Mouse (Mus musculus): ENCODE measurements around the gene Xrcc3. TPM values are rescaled to one million over a fixed set of nuclear protein-coding genes. Genes with fewer than 3 reads are reported as not detected.
A peak's percentile ranks its signal among the peaks of the same experiment; 100 is the strongest.

The Xrcc3 gene
- total RNA-seq, 2 experiments from 2014 or later: 8.8 to 15.1 TPM

- peak; percentile 68 for ATAC-seq (replicated peaks; ENCODE audit: poor library complexity)
Observed at GRCm38 (mm10) chr12:111779544-111779943, 34.1 kb downstream of the Xrcc3 start.

- no peak for ATAC-seq (replicated peaks; ENCODE audit: poor library complexity)
Observed at GRCm38 (mm10) chr12:111777919-111778318, 35.8 kb downstream of the Xrcc3 start.

- ATAC-seq (replicated peaks; ENCODE audit: poor library complexity): no peak
Observed at GRCm38 (mm10) chr12:111774845-111775244, 38.8 kb downstream of the Xrcc3 start.

- ATAC-seq (replicated peaks; ENCODE audit: poor library complexity): no peak
Observed at GRCm38 (mm10) chr12:111774156-111774555, 39.5 kb downstream of the Xrcc3 start.

- ATAC-seq (replicated peaks; ENCODE audit: poor library complexity): no peak
Observed at GRCm38 (mm10) chr12:111770651-111771050, 43.0 kb downstream of the Xrcc3 start.

- ATAC-seq (replicated peaks; ENCODE audit: poor library complexity): no peak
Observed at GRCm38 (mm10) chr12:111769816-111770577, 43.7 kb downstream of the Xrcc3 start.

- ATAC-seq (replicated peaks; ENCODE audit: poor library complexity): peak; percentile 97
Observed at GRCm38 (mm10) chr12:111769306-111769705, 44.4 kb downstream of the Xrcc3 start.

- no peak for ATAC-seq (replicated peaks; ENCODE audit: poor library complexity)
Observed at GRCm38 (mm10) chr12:111768322-111768928, 45.2 kb downstream of the Xrcc3 start.

GRCm38 (mm10) chr12:111766313-111767236, 47.1 kb downstream of the Xrcc3 start:
- ATAC-seq (replicated peaks; ENCODE audit: poor library complexity): no peak

- no peak for ATAC-seq (replicated peaks; ENCODE audit: poor library complexity)
Observed at GRCm38 (mm10) chr12:111762620-111763280, 50.9 kb downstream of the Xrcc3 start.

- no peak for ATAC-seq (replicated peaks; ENCODE audit: poor library complexity)
Observed at GRCm38 (mm10) chr12:111760306-111760908, 53.3 kb downstream of the Xrcc3 start.

- peak; percentile 15 for ATAC-seq (replicated peaks; ENCODE audit: poor library complexity)
Observed at GRCm38 (mm10) chr12:111759176-111760061, 54.3 kb downstream of the Xrcc3 start.

- peak; percentile 57 for ATAC-seq (replicated peaks; ENCODE audit: poor library complexity)
Observed at GRCm38 (mm10) chr12:111758381-111759175, 55.1 kb downstream of the Xrcc3 start, which contains the start of gene Klc1. TSS of gene Klc1 (plus strand) at chr12:111758849.

GRCm38 (mm10) chr12:111757561-111758325, 55.9 kb downstream of the Xrcc3 start:
- ATAC-seq (replicated peaks; ENCODE audit: poor library complexity): no peak

GRCm38 (mm10) chr12:111756698-111757082, 57.0 kb downstream of the Xrcc3 start:
- ATAC-seq (replicated peaks; ENCODE audit: poor library complexity): no peak; the same call in 1 of the 2 replicates

- no peak for ATAC-seq (replicated peaks; ENCODE audit: poor library complexity)
Observed at GRCm38 (mm10) chr12:111756082-111756697, 57.5 kb downstream of the Xrcc3 start.

- no peak for ATAC-seq (replicated peaks; ENCODE audit: poor library complexity)
Observed at GRCm38 (mm10) chr12:111755231-111755630, 58.4 kb downstream of the Xrcc3 start.
